Mouse (Mus musculus): ENCODE measurements around the gene Phgr1. TPM values are rescaled to one million over a fixed set of nuclear protein-coding genes. Genes with fewer than 3 reads are reported as not detected.
A peak's percentile ranks its signal among the peaks of the same experiment; 100 is the strongest.

Gene Phgr1
- polyA plus RNA-seq, 1 experiment from 2014 or later: not detected

GRCm38 (mm10) chr2:118806860-118807259 is 34.3 kb downstream of the Phgr1 start:
- Histone ChIP-seq H3K4me2 (ENCODE audit: low read depth, low read length, severe bottlenecking) (no peak overlapping the region), H3K9me3 (ENCODE audit: control insufficient read depth, low read length) (no peaks in the 10 kb centered on the region), H3K27ac (ENCODE audit: low read depth, low read length) (no peak overlapping the region), H3K27me3 (ENCODE audit: control insufficient read depth, insufficient read depth, low read length) (no peaks in the 10 kb centered on the region), H3K4me1 (replicated peaks; ENCODE audit: control insufficient read depth, insufficient read depth, low read length) (no peaks in the 10 kb centered on the region), H3K4me3 (ENCODE audit: low read depth, low read length) (no peak overlapping the region), H3K36me3 (ENCODE audit: control insufficient read depth, insufficient read depth, low read length) (no peaks in the 10 kb centered on the region), H3K9ac (ENCODE audit: low read length) (no peak overlapping the region)
- ATAC-seq (replicated peaks; ENCODE audit: low FRiP score) (no peak), DNase-seq (ENCODE audit: low spot score) (no peak)
- WGBS: 76% methylated on average over 4 of the region's 4 CpGs

DNA sequence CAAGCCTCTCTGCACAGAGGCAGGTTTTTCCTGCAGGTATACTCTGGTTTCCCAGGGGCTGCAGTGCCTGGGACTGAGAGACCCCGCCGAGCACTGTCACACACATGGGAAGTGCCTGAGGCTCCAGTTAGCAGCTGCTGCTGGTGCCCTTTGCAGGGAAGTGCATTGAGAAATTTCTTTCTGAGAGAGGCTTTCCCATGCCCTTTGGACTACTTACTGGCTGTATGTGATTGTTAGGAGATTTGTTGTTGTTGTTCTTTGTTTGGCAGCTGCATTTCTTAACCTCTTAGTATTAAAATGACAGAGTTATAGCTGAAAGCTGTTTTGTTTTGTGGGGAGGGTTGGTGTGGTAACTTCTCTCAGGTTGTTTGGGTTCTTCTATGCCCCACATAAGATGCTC is 38.3 kb downstream of the Phgr1 start:
- H3K4me2 ChIP-seq (ENCODE audit: low read depth, low read length, severe bottlenecking): no peak overlapping the region
- no peak for DNase-seq (ENCODE audit: low spot score)
- WGBS: 25% methylated on average over 2 of the region's 2 CpGs
- no peak overlapping the region for H3K4me3 ChIP-seq (ENCODE audit: low read depth, low read length)
- ATAC-seq (replicated peaks; ENCODE audit: low FRiP score): no peak
- no peaks in the 10 kb centered on the region for H3K9me3 ChIP-seq (ENCODE audit: control insufficient read depth, low read length)
- no peaks in the 10 kb centered on the region for H3K36me3 ChIP-seq (ENCODE audit: control insufficient read depth, insufficient read depth, low read length)
- H3K27me3 ChIP-seq (ENCODE audit: control insufficient read depth, insufficient read depth, low read length): no peaks in the 10 kb centered on the region
- H3K4me1 ChIP-seq (replicated peaks; ENCODE audit: control insufficient read depth, insufficient read depth, low read length): peaks cover 7% of the 10 kb centered on the region
- H3K9ac ChIP-seq (ENCODE audit: low read length): no peak overlapping the region
- H3K27ac ChIP-seq (ENCODE audit: low read depth, low read length): no peak overlapping the region

GRCm38 (mm10) chr2:118812724-118813123 is 40.2 kb downstream of the Phgr1 start:
- no peak for DNase-seq (ENCODE audit: low spot score)
- no peaks in the 10 kb centered on the region for H3K9me3 ChIP-seq (ENCODE audit: control insufficient read depth, low read length)
- no peaks in the 10 kb centered on the region; the same call in 1 of the 2 replicates for H3K36me3 ChIP-seq (ENCODE audit: control insufficient read depth, insufficient read depth, low read length)
- no peak overlapping the region for H3K4me2 ChIP-seq (ENCODE audit: low read depth, low read length, severe bottlenecking)
- no peak overlapping the region for H3K9ac ChIP-seq (ENCODE audit: low read length)
- 67% methylated on average over 1 of the region's 1 CpGs for WGBS
- no peak overlapping the region for H3K4me3 ChIP-seq (ENCODE audit: low read depth, low read length)
- H3K27ac ChIP-seq (ENCODE audit: low read depth, low read length): no peak overlapping the region
- no peaks in the 10 kb centered on the region for H3K27me3 ChIP-seq (ENCODE audit: control insufficient read depth, insufficient read depth, low read length)
- H3K4me1 ChIP-seq (replicated peaks; ENCODE audit: control insufficient read depth, insufficient read depth, low read length): peaks cover 7% of the 10 kb centered on the region
- no peak for ATAC-seq (replicated peaks; ENCODE audit: low FRiP score)

- Histone ChIP-seq H3K4me1 (replicated peaks; ENCODE audit: control insufficient read depth, insufficient read depth, low read length) (peaks cover 7% of the 10 kb centered on the region), H3K4me3 (ENCODE audit: low read depth, low read length) (peak within 1 kb of the TSS; percentile 74), H3K4me2 (ENCODE audit: low read depth, low read length, severe bottlenecking) (peak within 1 kb of the TSS; percentile 74), H3K9me3 (ENCODE audit: control insufficient read depth, low read length) (no peaks in the 10 kb centered on the region), H3K36me3 (ENCODE audit: control insufficient read depth, insufficient read depth, low read length) (peaks cover 5% of the 10 kb centered on the region), H3K27me3 (ENCODE audit: control insufficient read depth, insufficient read depth, low read length) (no peaks in the 10 kb centered on the region), H3K9ac (ENCODE audit: low read length) (peak within 1 kb of the TSS; percentile 88), H3K27ac (ENCODE audit: low read depth, low read length) (peak within 1 kb of the TSS; percentile 59)
- WGBS: 1% methylated on average over 46 of the region's 49 CpGs
- ATAC-seq (replicated peaks; ENCODE audit: low FRiP score): peak; percentile 98
- DNase-seq (ENCODE audit: low spot score): peak; percentile 95
Observed at GRCm38 (mm10) chr2:118813981-118814836, 41.6 kb downstream of the Phgr1 start, which contains the start of gene Knstrn. Knstrn (plus strand) TSS chr2:118814003.

DNA sequence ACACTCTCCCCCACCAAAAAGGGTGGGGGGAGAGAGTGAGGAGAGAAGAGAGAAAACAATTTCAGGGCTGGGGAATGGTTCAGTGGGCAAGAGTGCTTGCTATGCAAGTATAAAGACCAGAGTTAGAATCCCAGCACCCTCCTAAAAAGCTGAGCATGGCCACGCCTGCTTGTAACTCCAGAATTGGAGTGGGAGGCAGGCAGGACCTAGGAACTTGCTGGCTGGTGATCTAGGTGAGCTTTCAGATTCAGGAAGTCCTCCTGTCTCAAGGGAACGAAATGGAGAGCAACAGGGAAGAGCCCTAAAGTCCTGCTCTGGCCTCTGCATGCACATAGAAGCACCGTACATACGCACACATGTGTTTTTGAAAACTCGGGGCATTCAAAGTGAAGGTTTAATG is 50.2 kb downstream of the Phgr1 start:
- H3K4me2 ChIP-seq (ENCODE audit: low read depth, low read length, severe bottlenecking): no peak overlapping the region
- no peaks in the 10 kb centered on the region for H3K9me3 ChIP-seq (ENCODE audit: control insufficient read depth, low read length)
- ATAC-seq (replicated peaks; ENCODE audit: low FRiP score) (no peak), DNase-seq (ENCODE audit: low spot score) (no peak)
- WGBS: 93% methylated on average over 5 of the region's 5 CpGs
- H3K4me1 ChIP-seq (replicated peaks; ENCODE audit: control insufficient read depth, insufficient read depth, low read length): no peaks in the 10 kb centered on the region
- H3K27me3 ChIP-seq (ENCODE audit: control insufficient read depth, insufficient read depth, low read length): no peaks in the 10 kb centered on the region
- H3K9ac ChIP-seq (ENCODE audit: low read length): no peak overlapping the region
- H3K4me3 ChIP-seq (ENCODE audit: low read depth, low read length): no peak overlapping the region
- no peak overlapping the region for H3K27ac ChIP-seq (ENCODE audit: low read depth, low read length)
- peaks cover 28% of the 10 kb centered on the region for H3K36me3 ChIP-seq (ENCODE audit: control insufficient read depth, insufficient read depth, low read length)

- ATAC-seq (replicated peaks; ENCODE audit: low FRiP score) (no peak), DNase-seq (ENCODE audit: low spot score) (no peak)
- Histone ChIP-seq H3K9ac (ENCODE audit: low read length) (no peak overlapping the region), H3K36me3 (ENCODE audit: control insufficient read depth, insufficient read depth, low read length) (peaks cover 22% of the 10 kb centered on the region), H3K4me3 (ENCODE audit: low read depth, low read length) (no peak overlapping the region), H3K27me3 (ENCODE audit: control insufficient read depth, insufficient read depth, low read length) (no peaks in the 10 kb centered on the region), H3K9me3 (ENCODE audit: control insufficient read depth, low read length) (no peaks in the 10 kb centered on the region), H3K4me2 (ENCODE audit: low read depth, low read length, severe bottlenecking) (no peak overlapping the region), H3K4me1 (replicated peaks; ENCODE audit: control insufficient read depth, insufficient read depth, low read length) (no peaks in the 10 kb centered on the region), H3K27ac (ENCODE audit: low read depth, low read length) (no peak overlapping the region)
- WGBS: 97% methylated on average over 4 of the region's 4 CpGs
Observed at GRCm38 (mm10) chr2:118824396-118824795, 51.8 kb downstream of the Phgr1 start.

Other genes starting within 250 kb of the Phgr1 start
- gene Bmf, start 223.1 kb upstream of the Phgr1 start, polyA plus RNA-seq (2014; fragmentation: Nextera tagmentation; extraction: Ambion mirVana): 2.4 and 6.0 TPM in 2 replicates
- gene Bub1b, start 174.6 kb upstream of the Phgr1 start, polyA plus RNA-seq (2014; fragmentation: Nextera tagmentation; extraction: Ambion mirVana): 146 and 148 TPM in 2 replicates
- 1.2 and 2.2 TPM in 2 replicates for gene Pak6, start 109.5 kb upstream of the Phgr1 start, polyA plus RNA-seq (2014; fragmentation: Nextera tagmentation; extraction: Ambion mirVana)
- not detected in 2 replicates for gene Ankrd63, start 68.8 kb upstream of the Phgr1 start, polyA plus RNA-seq (2014; fragmentation: Nextera tagmentation; extraction: Ambion mirVana)
- gene Plcb2, start 44.3 kb upstream of the Phgr1 start, polyA plus RNA-seq (2014; fragmentation: Nextera tagmentation; extraction: Ambion mirVana): 0.33 and 0.45 TPM in 2 replicates
- gene Inafm2, start 27.0 kb upstream of the Phgr1 start, polyA plus RNA-seq (2014; fragmentation: Nextera tagmentation; extraction: Ambion mirVana): 28.6 and 30.4 TPM in 2 replicates
- 0.36 and 0.87 TPM in 2 replicates for gene Ccdc9b, start 10.1 kb upstream of the Phgr1 start, polyA plus RNA-seq (2014; fragmentation: Nextera tagmentation; extraction: Ambion mirVana)
- gene Disp2, start 7.0 kb downstream of the Phgr1 start, polyA plus RNA-seq (2014; fragmentation: Nextera tagmentation; extraction: Ambion mirVana): 5.4 and 5.9 TPM in 2 replicates
- gene Knstrn, start 41.2 kb downstream of the Phgr1 start, polyA plus RNA-seq (2014; fragmentation: Nextera tagmentation; extraction: Ambion mirVana): 196 and 202 TPM in 2 replicates
- gene Ivd, start 89.2 kb downstream of the Phgr1 start, polyA plus RNA-seq (2014; fragmentation: Nextera tagmentation; extraction: Ambion mirVana): 48.8 and 58.0 TPM in 2 replicates
- gene Bahd1, start 127.6 kb downstream of the Phgr1 start, polyA plus RNA-seq (2014; fragmentation: Nextera tagmentation; extraction: Ambion mirVana): 1.3 TPM in 2 replicates
- gene Chst14, start 153.7 kb downstream of the Phgr1 start, polyA plus RNA-seq (2014; fragmentation: Nextera tagmentation; extraction: Ambion mirVana): 15.7 and 20.4 TPM in 2 replicates

All from forebrain, embryonic 11.5 days (tissue).